Mouse (Mus musculus): ENCODE results near the gene Znhit1. TPM values are rescaled to one million over a fixed set of nuclear protein-coding genes. Genes with fewer than 3 reads are reported as not detected.
"Not testable (repeated sequence)": the region's sequence is repeated elsewhere in the genome, so short reads cannot be mapped to it uniquely, and the experiment has no call there.

The Znhit1 gene
- total RNA-seq, 4 experiments from 2014 or later = 62.4 to 85.5 (median 72.4) TPM

- no peak for DNase-seq (ENCODE audit: low spot score in 2 of 2)
These were observed 32.2 kb downstream of the Znhit1 start for GRCm38 (mm10) chr5:136955622-136956021.

- peak in 1 of 2 experiments; percentile 25 for DNase-seq (ENCODE audit: low spot score in 2 of 2)
These were observed 34.3 kb downstream of the Znhit1 start for GRCm38 (mm10) chr5:136953440-136953951.

DNA sequence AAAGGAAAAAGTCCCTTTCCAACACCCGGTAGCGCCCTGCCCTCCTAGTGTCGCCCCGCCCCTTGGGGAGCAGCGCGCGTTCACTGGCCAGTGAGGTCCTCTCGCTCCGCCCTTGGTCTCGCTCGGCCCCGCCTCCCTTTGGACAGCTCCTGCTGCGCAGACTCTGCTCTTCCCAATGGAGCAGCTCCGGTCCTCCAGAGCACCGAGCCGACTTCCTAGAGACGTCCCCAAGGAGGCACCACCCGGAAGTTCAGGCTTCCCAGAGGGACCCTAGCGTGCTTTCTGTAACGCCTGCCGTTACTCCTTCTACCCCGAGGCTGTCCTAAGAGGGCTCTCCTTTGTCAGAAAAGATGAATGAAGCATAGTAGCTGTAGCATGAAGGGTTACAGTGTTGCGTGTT lies 34.8 kb downstream of the Znhit1 start, which contains the start of gene Fis1:
Gene Fis1, plus strand, starts transcription at position 261 of the 400 bp plus-strand sequence.
- DNase-seq (ENCODE audit: low spot score in 2 of 2) = peak; percentile 95 to 96

DNA sequence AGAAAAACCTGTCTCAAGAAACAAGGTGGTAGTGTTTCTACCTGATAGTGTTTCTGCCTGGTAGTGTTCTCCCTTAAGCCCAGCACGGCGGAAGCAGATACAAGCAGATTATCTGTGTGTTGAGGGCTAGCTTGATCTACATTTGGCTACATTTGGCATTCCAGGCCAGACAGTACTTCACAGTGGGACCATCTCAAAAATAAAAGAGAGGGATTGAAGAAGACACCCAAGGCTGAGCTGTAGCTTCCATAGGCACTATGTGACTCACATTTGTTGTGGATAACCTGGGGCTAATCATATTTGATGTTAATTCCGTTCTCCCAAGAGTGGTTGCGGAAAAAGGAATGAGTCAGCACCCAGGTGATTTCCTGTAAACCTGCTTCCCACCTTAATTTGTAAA lies 35.7 kb downstream of the Znhit1 start:
- no peak for DNase-seq (ENCODE audit: low spot score in 2 of 2)

DNA sequence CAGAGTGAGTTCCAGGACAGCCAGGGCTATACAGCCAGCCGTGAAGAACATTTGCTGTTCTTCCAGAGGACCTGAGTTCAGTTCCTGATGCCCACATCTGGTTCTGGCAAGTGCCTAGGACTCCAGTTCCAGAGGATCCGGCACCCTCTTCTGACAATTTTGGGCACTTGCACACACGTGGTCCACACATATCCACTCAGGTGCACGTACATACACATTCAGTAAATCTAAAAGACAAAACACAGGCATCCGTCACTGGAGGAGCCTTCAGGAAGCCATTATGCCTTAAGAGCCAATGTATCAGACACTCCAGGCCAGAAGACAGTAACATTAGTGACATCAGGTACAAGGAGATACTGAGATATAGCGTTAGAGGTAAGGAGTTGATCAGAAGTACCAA lies 37.3 kb downstream of the Znhit1 start:
- no peak for DNase-seq (ENCODE audit: low spot score in 2 of 2)

DNA sequence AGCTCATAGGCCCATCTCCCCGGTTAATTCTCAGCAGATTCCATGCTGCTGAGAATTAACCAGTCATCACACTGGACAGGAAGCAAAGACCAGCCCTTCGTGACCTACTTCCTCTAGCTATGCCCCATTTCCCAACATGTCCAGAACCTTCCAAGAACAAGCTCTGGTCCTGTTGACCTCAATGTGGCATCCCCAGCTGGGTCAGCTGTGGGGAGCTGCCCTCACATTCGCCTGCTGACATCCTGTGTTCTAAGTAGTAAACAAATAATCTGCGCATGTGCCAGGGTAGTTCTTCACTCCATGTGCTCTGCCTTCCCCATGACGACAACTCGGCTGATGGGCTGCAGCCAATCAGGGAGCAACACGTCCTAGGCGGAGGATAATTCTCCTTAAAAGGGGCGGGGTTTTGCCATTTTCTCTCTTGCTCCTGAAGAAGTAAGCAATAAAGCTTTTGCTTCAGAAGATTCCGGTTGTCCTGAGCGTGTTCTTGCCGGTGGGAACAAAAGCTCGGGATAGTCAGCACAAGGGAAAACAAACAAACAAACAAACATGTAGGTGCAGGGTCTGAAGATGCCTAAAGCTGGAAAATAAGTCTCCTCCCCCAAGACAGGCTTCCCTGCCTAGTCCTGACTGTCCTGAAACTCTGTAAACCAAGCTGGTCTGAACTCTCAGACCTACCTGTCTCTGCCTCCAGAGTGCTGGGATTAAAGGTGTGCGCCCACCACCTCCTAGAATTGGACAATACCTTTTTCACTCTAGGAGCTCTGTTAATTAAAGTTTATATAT lies 38.1 kb downstream of the Znhit1 start:
- not testable (repeated sequence) for DNase-seq (ENCODE audit: low spot score in 2 of 2)

DNA sequence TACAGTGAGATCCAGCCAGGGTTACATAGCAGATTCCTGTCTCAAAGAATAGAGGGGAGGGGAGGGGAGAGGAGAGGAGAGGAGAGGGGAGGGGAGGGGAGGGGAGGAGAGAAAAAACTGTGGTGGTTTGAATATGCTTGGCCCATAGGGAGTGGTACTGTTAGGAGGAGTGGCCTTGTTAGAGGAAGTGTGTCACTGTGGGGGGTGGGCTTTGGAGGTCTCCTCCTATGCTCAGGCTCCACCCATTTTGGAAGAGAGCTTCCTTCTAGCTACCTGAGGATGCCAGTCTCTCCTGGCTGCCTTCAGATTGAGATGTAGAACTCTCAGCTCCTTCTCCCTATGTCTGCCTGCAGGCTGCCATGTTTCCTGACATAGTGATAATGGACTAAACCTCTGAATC lies 39.9 kb downstream of the Znhit1 start:
- no peak for DNase-seq (ENCODE audit: low spot score in 2 of 2)

GRCm38 (mm10) chr5:136945084-136945483 lies 42.7 kb downstream of the Znhit1 start:
- DNase-seq (ENCODE audit: low spot score in 2 of 2) = no peak

- no peak for DNase-seq (ENCODE audit: low spot score in 2 of 2)
These were observed 44.4 kb downstream of the Znhit1 start for GRCm38 (mm10) chr5:136943382-136943781.

DNA sequence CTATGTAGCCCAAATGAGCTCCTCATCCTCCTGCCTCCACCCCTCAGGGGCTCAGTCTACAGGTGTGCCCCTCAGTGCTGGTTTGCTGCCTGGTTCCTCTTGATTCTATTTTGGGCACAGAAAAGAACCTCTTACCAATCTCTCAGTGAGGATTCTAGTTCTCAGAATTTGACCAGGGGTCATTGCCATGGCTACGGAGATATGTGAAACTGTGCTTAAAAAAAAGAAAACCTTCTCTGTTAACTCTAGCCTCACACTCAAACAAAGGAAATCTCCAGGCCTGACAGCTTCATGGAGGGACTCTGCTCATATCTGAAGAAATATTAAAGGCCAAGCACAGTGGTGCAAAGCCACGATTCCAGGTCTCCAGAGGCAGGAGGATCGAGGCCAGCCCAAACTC lies 45.0 kb downstream of the Znhit1 start:
- DNase-seq (ENCODE audit: low spot score in 2 of 2) = no peak

DNA sequence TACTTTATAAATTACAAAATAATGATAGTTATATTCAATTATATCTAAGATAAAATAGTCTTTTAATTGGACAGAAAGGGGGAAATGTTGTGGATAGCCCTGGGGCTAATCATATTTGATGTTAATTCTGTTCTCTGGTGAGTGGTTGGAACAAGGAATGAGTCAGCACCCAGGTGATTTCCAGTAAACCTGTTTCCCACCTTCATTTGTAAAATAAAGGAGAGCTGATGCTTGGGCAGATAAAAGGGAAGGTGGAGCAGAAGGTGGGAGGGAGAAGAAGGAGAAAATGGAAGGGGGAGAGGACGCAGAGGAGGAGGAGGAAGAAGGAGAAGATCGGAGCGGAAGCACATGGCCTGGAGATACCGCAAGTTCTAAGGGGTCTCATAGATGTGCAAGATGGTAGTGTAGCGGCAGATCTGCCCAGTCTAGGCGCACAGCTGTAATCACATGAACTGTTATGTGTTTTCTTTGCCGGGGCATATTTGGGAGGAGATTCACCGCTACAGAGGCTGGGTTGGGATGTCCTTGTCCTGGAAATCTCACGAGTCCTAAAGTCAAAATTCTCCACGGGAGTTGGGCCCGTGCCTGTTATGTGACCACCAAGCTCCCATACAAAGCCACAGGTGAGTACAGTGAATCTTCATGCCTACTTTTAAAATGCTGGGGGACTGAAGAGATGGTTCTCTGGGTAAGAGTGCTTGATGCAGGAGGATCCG lies 46.8 kb downstream of the Znhit1 start:
- DNase-seq (ENCODE audit: low spot score in 2 of 2) = no peak

GRCm38 (mm10) chr5:136940029-136940428 lies 47.8 kb downstream of the Znhit1 start:
- not testable (repeated sequence) for DNase-seq (ENCODE audit: low spot score in 2 of 2)

DNA sequence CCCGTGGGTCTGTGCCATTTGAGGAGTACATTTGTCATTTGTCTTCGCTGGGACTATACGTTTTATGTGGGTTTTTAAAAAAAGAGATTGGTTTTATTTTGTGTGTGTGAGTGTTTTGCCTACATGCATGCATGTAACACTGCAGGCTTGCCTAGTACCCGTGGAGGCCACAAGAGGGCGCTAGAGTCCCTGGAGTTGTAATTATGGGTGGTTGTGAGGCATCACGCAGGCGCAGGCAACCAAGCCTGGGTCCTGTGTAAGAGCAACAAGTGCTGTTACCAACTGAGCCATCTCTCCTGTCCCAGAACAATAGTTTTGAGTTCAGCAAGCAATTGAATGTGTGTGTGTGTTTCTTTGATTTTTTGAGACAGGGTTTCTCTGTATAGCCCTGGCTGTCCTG lies 48.5 kb downstream of the Znhit1 start:
- no peak for DNase-seq (ENCODE audit: low spot score in 2 of 2)

DNA sequence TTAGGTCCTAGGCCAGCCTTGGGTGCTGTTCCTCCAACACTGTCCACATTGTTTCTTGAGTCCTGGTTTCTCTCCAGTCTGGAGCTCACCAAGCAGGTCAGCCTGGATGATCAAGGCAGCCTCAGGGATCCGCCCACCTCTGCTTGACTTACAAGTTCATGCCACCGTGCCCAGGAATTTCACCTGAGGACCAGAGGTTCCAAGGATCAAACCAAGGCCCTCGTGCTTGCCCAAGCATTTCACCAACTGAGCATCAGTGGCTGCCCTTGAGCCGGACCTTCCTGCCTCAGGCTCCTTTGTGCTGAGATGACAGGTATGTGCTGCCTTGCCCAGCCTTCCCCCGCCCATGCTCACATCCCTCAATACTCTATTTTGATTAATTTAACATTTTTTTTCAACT lies 50.2 kb downstream of the Znhit1 start:
- DNase-seq (ENCODE audit: low spot score in 2 of 2) = no peak

- no peak for DNase-seq (ENCODE audit: low spot score in 2 of 2)
These were observed 51.1 kb downstream of the Znhit1 start for GRCm38 (mm10) chr5:136936750-136937149.

DNA sequence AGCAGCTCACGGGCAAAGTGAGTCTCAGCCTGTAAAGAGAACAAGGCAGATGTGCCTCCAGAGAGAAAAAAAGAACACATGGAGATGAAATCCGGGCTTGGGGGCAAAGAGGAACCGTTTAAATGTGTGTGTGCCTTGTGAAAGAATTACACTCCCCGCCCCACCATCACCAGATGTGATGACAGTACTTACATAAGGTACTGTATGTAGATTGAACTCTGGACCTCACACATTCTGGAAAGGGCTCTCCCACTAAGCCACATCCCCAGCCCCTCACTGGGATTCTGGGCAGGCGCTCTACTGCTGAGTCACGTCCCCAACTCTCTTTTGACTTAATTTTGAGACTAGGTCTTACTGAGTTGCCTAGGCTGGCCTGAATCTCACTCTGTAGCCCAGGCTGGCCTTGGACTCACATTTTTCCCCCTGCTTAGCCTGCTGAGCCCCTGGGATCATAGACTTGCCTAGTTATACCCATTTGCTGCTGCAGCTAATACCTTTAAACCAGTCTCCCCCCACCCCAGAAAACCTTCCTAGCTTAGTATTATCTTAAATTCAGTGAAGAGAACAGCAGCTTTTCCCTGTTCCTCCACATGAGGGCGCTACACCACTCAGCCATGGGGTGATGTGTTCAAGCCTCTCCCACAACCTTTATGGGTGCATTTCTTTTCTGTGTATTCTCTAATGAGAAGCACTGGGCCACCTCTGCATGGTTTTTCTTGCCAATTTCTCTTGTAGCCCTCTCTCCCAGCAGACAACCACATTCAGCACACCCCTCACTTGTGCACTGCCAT lies 51.7 kb downstream of the Znhit1 start:
- no peak for DNase-seq (ENCODE audit: low spot score in 2 of 2)

DNA sequence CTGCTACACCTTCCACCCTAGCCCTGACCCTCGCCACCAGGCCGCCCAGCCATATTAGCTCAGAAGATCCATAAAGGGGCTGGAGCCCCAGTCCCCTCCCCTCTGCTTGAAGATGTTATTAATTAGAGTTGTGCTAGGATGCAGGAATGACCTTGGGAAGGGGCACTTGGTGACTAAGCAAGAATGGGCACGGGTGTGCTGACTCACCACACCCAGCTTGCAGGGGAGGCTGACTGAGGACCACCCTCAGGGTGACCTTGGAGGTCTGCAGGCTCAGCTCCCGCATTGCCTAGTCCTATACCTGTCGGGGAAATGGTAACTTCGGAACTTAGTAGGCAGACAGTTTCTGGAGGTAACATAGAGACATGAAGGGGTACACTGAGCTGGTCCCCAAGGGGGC lies 53.9 kb downstream of the Znhit1 start:
- no peak for DNase-seq (ENCODE audit: low spot score in 2 of 2)

- DNase-seq (ENCODE audit: low spot score in 2 of 2) = no peak
These were observed 54.9 kb downstream of the Znhit1 start for GRCm38 (mm10) chr5:136932956-136933355.
